Mouse (Mus musculus) embryonic facial prominence, embryonic 15.5 days (tissue): Measurements from ENCODE around the gene Zfyve27. TPM values are rescaled to one million over a fixed set of nuclear protein-coding genes. Genes with fewer than 3 reads are reported as not detected.

Experiments
- ATAC-seq: fragments of 200-750 bp; cut with Nextera tagmentation; 2 replicates; pipeline ENCODE4 v1.8.0; 2017; ENCODE audit warnings: low read depth, moderate TSS enrichment; ENCODE audit not compliant: insufficient number of reproducible peaks, low FRiP score, low TSS enrichment
- H3K27ac ChIP-seq: fragments of 300-500 bp; sonication (generic); replicated peaks from 2 replicates; pipeline ENCODE4 v1.5.1; 2015; ENCODE audit warnings: mild to moderate bottlenecking, inconsistent platforms
- H3K27me3 ChIP-seq: fragments of 300-500 bp; sonication (generic); 2 replicates; pipeline ENCODE4 v1.6.1; 2015; ENCODE audit warnings: inconsistent platforms
- H3K36me3 ChIP-seq: fragments of 300-500 bp; sonication (generic); 2 replicates; pipeline ENCODE4 v1.6.1; 2015; ENCODE audit warnings: mild to moderate bottlenecking, inconsistent platforms
- H3K4me1 ChIP-seq: fragments of 300-500 bp; sonication (generic); 2 replicates; pipeline ENCODE4 v1.6.1; 2015; ENCODE audit warnings: inconsistent platforms
- H3K4me2 ChIP-seq: fragments of 300-500 bp; sonication (generic); replicated peaks from 2 replicates; pipeline ENCODE4 v1.6.1; 2015; ENCODE audit warnings: mild to moderate bottlenecking, inconsistent platforms
- H3K4me3 ChIP-seq: fragments of 300-500 bp; sonication (generic); replicated peaks from 2 replicates; pipeline ENCODE4 v1.5.1; 2015; ENCODE audit warnings: mild to moderate bottlenecking, inconsistent platforms
- H3K9ac ChIP-seq: fragments of 300-500 bp; sonication (generic); 2 replicates; pipeline ENCODE4 v1.6.1; 2015; ENCODE audit warnings: inconsistent platforms
- H3K9me3 ChIP-seq: fragments of 300-500 bp; sonication (generic); replicated peaks from 2 replicates; pipeline ENCODE4 v1.6.1; 2016; ENCODE audit warnings: inconsistent platforms
- WGBS: fragments of 180-500 bp; shearing (Covaris S2); methylation state at CpG from one replicate; pipeline ENCODE4 v1.1.7; 2015; 5-methylcytosine and 5-hydroxymethylcytosine counted together
- polyA plus RNA-seq: library from polyadenylated mRNA; unstranded; fragments of >200 nt; fragmentation: Nextera tagmentation; extraction: Ambion mirVana; gene quantifications from 2 replicates; pipeline ENCODE4 v1.2.1, GENCODE M21; 2015

The Zfyve27 gene
- polyA plus RNA-seq: 26.2 and 28.8 TPM in 2 replicates

- Histone ChIP-seq H3K27ac (no peak within 1 kb of the TSS), H3K27me3 (peaks cover 10% of the 10 kb centered on the region), H3K4me3 (no peak within 1 kb of the TSS), H3K4me2 (no peak within 1 kb of the TSS), H3K9ac (no peak within 1 kb of the TSS), H3K9me3 (no peaks in the 10 kb centered on the region), H3K4me1 (no peaks in the 10 kb centered on the region; the same call in 1 of the 2 replicates), H3K36me3 (no peaks in the 10 kb centered on the region)
- WGBS: 71% methylated on average over 5 of the region's 5 CpGs
- no peak for ATAC-seq
Observed at GRCm38 (mm10) chr19:42163764-42164163, at the start of gene Zfyve27. TSS of gene Zfyve27 (plus strand) at chr19:42163951.

DNA sequence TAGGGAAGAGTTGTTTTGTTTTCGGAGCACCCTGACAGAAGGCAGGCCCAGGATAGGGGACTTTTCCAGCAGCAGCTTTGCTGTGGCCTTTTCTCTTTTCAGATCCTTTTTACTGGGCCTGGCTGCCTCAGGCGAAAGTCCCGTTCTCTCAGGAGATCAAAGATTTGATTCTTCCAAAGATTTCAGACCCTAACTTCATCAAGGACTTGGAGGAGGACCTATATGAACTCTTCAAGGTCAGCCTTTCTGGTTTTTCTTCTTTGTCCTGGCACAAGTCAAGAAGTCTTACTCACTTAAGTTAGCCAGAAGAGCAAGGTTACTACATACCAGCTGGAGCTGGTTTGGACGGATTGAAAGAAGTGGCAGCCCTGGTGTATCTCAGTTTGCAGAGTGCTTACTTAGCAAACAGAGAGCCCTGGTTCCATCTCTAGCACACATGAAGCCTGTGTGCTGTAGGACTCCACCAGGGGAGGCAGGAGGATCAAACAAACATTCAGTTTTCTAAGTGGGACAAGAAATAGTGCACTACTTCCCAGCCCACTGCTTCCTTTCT is 47.9 kb upstream of the Zfyve27 start:
- no peaks in the 10 kb centered on the region for H3K9me3 ChIP-seq
- no peak overlapping the region for H3K4me2 ChIP-seq
- H3K36me3 ChIP-seq: peaks cover 67% of the 10 kb centered on the region
- no peaks in the 10 kb centered on the region for H3K27me3 ChIP-seq
- H3K9ac ChIP-seq: no peak overlapping the region
- no peak overlapping the region for H3K4me3 ChIP-seq
- WGBS: 79% methylated on average over 4 of the region's 4 CpGs
- no peak for ATAC-seq
- 0 out of 2 replicates have a peak, but pooled peaks cover 3% of the 10 kb centered on the region for H3K4me1 ChIP-seq
- no peak overlapping the region for H3K27ac ChIP-seq

DNA sequence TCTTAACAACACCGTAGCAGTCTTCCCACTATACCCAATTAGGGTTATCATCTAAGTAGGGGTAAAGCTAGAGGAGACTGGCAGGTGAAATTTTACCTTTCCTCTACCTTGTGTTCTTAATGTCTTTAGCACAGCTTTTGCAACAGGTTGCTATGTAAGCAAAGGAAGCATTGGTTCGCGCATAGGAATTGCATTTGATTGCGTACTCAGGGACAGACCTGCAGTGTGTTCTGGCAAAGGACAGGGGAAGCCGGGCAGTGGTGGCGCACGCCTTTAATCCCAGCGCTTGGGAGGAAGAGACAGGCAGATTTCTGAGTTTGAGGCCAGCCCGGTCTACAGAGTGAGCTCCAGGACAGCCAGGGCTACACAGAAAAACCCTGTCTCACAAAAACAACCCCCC is 45.6 kb upstream of the Zfyve27 start:
- 93% methylated on average over 9 of the region's 9 CpGs for WGBS
- Histone ChIP-seq H3K9me3 (no peaks in the 10 kb centered on the region), H3K27ac (no peak overlapping the region), H3K36me3 (peaks cover 86% of the 10 kb centered on the region), H3K27me3 (no peaks in the 10 kb centered on the region), H3K4me2 (no peak overlapping the region), H3K4me1 (0 out of 2 replicates have a peak, but pooled peaks cover 3% of the 10 kb centered on the region), H3K4me3 (no peak overlapping the region), H3K9ac (no peak overlapping the region)
- no peak for ATAC-seq

DNA sequence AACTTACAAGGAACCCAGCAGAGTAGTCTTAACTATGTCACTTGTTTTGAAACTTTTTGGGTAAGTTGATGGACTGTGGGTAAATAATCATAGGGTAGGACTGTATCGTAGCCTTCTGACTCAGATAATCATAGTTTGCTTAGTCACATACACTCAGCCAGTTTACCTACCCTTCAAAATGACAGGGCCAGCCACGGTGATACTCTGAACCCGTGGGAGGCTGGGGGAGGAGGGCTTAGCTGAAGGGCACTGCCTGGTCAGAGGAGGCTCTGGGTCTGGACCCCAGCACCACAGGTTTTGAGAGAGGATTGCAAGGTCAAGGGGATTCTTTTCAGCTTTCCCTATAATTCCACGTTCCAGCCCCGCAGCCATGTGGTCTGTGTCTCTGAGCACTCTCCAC is 45.2 kb upstream of the Zfyve27 start:
- H3K36me3 ChIP-seq: peaks cover 87% of the 10 kb centered on the region
- H3K4me1 ChIP-seq: 0 out of 2 replicates have a peak, but pooled peaks cover 3% of the 10 kb centered on the region
- no peak overlapping the region for H3K9ac ChIP-seq
- 86% methylated on average over 5 of the region's 5 CpGs for WGBS
- no peaks in the 10 kb centered on the region for H3K9me3 ChIP-seq
- H3K4me2 ChIP-seq: no peak overlapping the region
- no peak for ATAC-seq
- H3K27ac ChIP-seq: no peak overlapping the region
- no peaks in the 10 kb centered on the region for H3K27me3 ChIP-seq
- no peak overlapping the region for H3K4me3 ChIP-seq

GRCm38 (mm10) chr19:42120451-42120850 is 43.3 kb upstream of the Zfyve27 start:
- Histone ChIP-seq H3K9me3 (no peaks in the 10 kb centered on the region), H3K9ac (no peak overlapping the region), H3K27me3 (no peaks in the 10 kb centered on the region), H3K4me2 (no peak overlapping the region), H3K36me3 (peaks cover 87% of the 10 kb centered on the region), H3K4me3 (no peak overlapping the region), H3K27ac (no peak overlapping the region), H3K4me1 (0 out of 2 replicates have a peak, but pooled peaks cover 3% of the 10 kb centered on the region)
- ATAC-seq: no peak; the same call in 1 of the 2 replicates
- WGBS: 81% methylated on average over 8 of the region's 8 CpGs

DNA sequence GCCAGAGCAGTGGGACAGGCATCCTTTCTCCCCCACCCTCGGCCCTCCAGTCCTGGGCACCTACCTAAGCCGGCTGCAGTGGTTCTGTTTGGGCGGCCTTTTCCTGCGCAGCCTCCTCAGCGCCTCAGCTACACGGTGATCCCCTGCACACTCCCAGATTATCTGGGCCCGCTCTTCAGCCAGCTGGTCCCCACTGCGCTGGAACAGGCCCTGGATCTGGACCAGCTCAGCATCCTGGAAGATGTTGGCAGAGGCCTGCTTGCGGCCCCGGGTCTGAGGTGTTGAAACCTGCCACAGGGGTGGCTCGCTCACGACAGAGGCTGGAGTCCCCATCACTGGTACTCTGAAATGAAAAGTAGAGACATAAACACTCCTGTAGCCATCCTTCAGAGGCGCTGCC is 39.1 kb upstream of the Zfyve27 start:
- Histone ChIP-seq H3K4me2 (no peak overlapping the region), H3K9me3 (no peaks in the 10 kb centered on the region), H3K4me1 (peaks cover 30% of the 10 kb centered on the region), H3K27ac (no peak overlapping the region), H3K36me3 (peaks cover 51% of the 10 kb centered on the region), H3K9ac (no peak overlapping the region), H3K27me3 (no peaks in the 10 kb centered on the region), H3K4me3 (no peak overlapping the region)
- WGBS: 89% methylated on average over 13 of the region's 13 CpGs
- ATAC-seq: no peak

DNA sequence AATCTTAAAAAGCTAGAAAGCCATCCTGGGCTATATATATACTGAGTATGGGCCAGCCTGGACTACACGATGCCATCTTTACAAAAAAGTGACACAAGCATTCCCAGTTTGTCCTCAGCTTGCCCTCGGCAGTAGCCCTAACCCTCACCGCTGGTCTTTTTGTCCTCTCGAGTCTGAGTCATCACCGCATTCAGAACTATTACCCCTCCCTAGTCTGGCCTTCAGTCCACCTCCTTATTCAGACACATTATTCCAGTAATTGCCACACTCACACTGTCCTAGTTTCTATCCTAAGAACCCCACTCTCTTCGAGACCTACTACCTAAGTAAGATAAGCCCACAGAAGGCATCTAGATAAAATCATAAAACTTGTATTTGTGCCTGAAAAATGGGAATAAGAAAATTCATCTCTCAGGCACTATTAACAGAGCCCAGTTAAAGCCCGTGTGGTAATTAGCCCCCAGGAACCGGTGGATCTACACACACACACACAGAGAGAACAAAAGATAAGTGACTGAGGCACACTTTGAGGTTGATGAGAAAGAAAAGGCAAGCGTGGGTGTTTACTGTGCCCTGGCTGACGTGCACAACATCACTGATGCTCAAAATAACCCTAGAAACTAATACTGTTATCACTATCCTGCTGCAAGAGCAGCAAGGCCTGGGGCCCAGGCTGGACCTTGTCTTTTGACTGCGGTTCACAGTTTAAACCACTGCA is 38.1 kb upstream of the Zfyve27 start:
- Histone ChIP-seq H3K36me3 (peaks cover 41% of the 10 kb centered on the region), H3K4me2 (no peak overlapping the region), H3K9me3 (no peaks in the 10 kb centered on the region), H3K9ac (no peak overlapping the region), H3K4me3 (no peak overlapping the region), H3K4me1 (peaks cover 38% of the 10 kb centered on the region), H3K27ac (no peak overlapping the region), H3K27me3 (no peaks in the 10 kb centered on the region)
- no peak for ATAC-seq
- 78% methylated on average over 11 of the region's 11 CpGs for WGBS

DNA sequence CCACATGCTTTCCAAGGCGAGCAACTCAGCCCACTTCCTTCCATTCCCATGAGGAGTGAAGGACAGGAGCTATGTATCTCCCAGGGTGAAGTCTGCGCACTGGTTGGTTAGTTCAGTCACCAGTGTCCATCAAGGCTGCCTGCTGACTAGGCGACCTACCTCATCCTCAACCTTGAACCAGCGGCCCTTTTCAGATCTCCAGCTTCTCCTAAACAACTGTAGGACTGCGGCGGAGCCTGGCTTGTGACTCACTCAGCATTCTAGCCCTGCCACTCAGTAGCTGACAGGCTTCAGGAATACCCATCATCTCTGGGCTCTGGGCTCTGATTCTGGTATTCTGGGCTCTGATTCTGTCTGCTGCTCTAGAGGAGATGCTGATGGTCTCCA is 37.5 kb upstream of the Zfyve27 start:
- Histone ChIP-seq H3K36me3 (peaks cover 36% of the 10 kb centered on the region), H3K4me3 (no peak overlapping the region), H3K9ac (no peak overlapping the region), H3K4me2 (no peak overlapping the region), H3K27me3 (no peaks in the 10 kb centered on the region), H3K27ac (no peak overlapping the region), H3K4me1 (peaks cover 43% of the 10 kb centered on the region), H3K9me3 (no peaks in the 10 kb centered on the region)
- 88% methylated on average over 6 of the region's 6 CpGs for WGBS
- no peak for ATAC-seq

GRCm38 (mm10) chr19:42127024-42127423 is 36.7 kb upstream of the Zfyve27 start:
- Histone ChIP-seq H3K36me3 (peaks cover 28% of the 10 kb centered on the region), H3K4me3 (no peak overlapping the region), H3K27me3 (no peaks in the 10 kb centered on the region), H3K4me1 (peaks cover 49% of the 10 kb centered on the region), H3K9me3 (no peaks in the 10 kb centered on the region), H3K9ac (no peak overlapping the region), H3K27ac (no peak overlapping the region), H3K4me2 (no peak overlapping the region; the same call in none of the 2 replicates)
- ATAC-seq: no peak
- 85% methylated on average over 5 of the region's 5 CpGs for WGBS

- peaks cover 18% of the 10 kb centered on the region for H3K36me3 ChIP-seq
- H3K27me3 ChIP-seq: no peaks in the 10 kb centered on the region
- H3K9ac ChIP-seq: peak overlapping the region; percentile 82
- H3K9me3 ChIP-seq: no peaks in the 10 kb centered on the region
- peaks cover 52% of the 10 kb centered on the region for H3K4me1 ChIP-seq
- 4% methylated on average over 23 of the region's 23 CpGs for WGBS
- no peak for ATAC-seq
- H3K4me3 ChIP-seq: peak overlapping the region; percentile 63
- peak overlapping the region; percentile 91 for H3K4me2 ChIP-seq
- H3K27ac ChIP-seq: peak overlapping the region; percentile 95
Observed at GRCm38 (mm10) chr19:42128052-42128740, 35.6 kb upstream of the Zfyve27 start.

DNA sequence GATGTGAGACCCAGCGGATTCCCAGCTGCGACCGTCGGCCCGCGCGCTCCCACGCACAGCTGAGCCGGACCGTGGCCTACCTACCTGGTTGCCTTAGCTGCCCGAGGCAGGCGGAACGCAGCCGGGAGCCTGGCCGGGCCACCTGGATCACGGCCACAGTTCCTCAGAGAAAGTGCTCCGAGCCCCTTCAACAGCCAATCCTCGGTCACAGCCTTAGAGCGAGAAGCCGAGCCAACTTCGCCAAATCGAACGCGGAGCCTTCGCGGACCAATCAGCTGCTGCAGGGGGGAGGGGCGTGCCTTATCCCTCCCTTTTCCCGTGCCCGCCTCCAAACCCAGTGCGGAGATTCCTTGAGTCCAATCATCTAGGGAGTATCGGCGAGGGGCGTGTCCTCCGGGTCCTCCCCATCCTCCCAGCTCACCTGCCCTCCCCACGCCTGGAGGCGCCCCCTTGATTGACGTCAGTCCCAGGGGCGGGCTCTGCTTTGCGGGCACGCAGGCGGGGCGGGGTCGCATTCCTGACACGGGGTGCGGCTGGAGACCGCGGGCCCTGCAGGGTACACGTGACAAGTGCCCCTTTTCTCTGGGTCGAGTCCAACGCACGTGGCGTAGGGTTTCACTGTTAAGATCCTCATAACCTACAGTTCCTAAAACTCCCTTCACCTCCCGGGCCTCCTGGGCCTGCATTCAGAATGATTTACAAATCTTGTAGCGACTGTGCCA is 34.8 kb upstream of the Zfyve27 start, which contains the start of gene Avpi1:
Avpi1 (minus strand) TSS at position 273 of the 722 bp plus-strand sequence.
- Histone ChIP-seq H3K4me1 (peaks cover 52% of the 10 kb centered on the region), H3K4me2 (peak within 1 kb of the TSS; percentile 91), H3K27me3 (no peaks in the 10 kb centered on the region), H3K9ac (peak within 1 kb of the TSS; percentile 82), H3K9me3 (no peaks in the 10 kb centered on the region), H3K4me3 (peak within 1 kb of the TSS; percentile 63), H3K36me3 (peaks cover 10% of the 10 kb centered on the region), H3K27ac (peak within 1 kb of the TSS; percentile 95)
- peak; percentile 98 for ATAC-seq
- under 1% methylated on average over 54 of the region's 54 CpGs for WGBS
